Mouse (Mus musculus) kidney, adult 11 months (tissue): Measurements from ENCODE around the gene Rpl36.

Experiments used
- DNase-seq: peaks from one replicate; pipeline ENCODE4 v3.0.0; 2022

The Rpl36 gene

DNA sequence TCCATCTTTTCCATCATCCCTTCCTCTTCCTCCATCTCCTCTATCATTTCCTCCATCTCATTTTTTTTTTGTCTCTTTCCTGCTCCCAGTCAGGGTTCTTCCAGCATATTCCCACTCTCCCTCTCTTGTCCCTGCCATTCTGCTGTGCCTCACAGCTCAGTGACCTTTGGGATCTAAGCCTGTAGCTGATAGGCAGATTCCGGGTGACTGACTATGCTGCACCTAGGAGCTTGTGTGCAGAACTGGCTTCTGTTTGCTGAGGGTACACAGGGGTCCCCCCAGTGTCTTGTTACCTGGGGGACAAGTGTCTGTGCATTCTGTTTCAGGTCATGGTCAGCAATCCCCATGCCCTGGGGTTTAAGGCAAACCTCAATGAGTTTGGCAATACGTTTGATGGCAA, 41.6 kb downstream of the Rpl36 start:
- no peak for DNase-seq

DNA sequence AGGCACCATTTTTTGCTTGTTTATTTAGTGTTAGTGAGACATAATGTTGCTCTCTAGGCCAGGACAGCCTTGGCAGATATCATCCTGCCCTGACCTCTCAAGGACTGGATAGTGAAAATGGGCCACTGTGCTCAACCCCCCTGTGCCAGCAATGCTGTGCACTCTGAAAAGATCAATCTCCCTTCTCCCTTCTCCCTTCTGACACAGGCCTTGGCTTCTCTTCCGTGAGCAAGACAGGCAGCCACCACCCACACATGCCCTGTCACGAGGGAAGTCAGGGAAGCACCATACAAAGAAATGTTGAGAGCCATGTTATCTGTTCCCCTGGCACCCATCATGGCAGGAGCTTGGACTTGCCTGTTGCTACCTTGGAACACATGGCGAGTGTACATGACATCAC, 42.1 kb downstream of the Rpl36 start:
- DNase-seq = no peak

DNA sequence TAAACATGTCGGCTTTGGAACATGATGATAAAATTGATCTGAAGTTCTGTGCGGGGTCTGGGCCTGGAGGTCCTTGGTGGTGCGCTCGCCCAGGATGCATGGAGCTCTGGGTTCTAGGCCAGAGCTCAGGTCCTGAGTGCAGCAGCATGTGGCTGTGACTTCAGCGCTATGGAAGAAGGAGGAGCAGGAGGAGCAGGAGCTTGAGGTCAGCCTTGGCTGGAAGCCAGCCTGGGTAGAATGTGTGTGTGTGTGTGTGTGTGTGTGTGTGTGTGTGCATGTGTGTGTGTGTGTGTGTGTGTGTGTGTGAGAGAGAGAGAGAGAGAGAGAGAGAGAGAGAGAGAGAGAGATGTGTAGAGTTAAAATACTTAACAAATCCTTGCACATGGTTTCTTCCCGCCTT, 43.0 kb downstream of the Rpl36 start:
- DNase-seq = no peak

DNA sequence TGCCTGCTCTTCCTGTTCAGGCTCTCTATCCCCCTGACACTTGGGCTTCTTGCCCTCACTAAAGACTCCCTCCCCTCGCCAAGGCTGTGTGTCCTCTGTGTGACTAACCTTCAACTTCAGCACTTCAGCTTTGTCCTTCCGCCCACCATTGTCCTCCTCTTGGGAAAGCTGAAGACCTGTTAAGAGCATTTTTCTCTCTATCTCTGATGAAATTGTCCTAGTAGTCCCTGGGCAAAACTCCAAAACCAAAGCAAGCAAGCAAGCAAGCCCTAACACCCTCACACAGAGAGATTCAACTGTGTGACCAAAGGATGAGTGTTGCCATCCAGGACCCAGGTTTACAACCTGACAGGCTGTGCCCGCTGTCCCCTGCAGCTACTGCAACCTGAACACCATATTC, 50.4 kb downstream of the Rpl36 start:
- DNase-seq = no peak
